Mouse (Mus musculus) heart, postnatal 14 days (tissue): ENCODE data around the gene Cyld. TPM values are rescaled to one million over a fixed set of nuclear protein-coding genes. Genes with fewer than 3 reads are reported as not detected.

Experiments
- DNase-seq, 2 experiments: peaks; one replicate each; pipeline ENCODE4 v3.0.0; 2021 to 2022
- intact Hi-C: fragments of 180-260 bp; cut with DNase I; formaldehyde crosslinking; loops from one replicate; pipeline ENCODE4 v1.15.1; 2025
- total RNA-seq, 2 experiments: library from RNA; stranded (reverse); gene quantifications; 2 replicates each; pipeline ENCODE4 v1.2.3; 2021

Cyld gene
- total RNA-seq, 2 experiments from 2014 or later = 20.9 to 22.1 TPM

- intact Hi-C loops = no loop called here
- no peak for DNase-seq
Observed at GRCm38 (mm10) chr8:88686226-88686905, 10.5 kb upstream of the Cyld start.

- intact Hi-C loops = no loop called here
- DNase-seq = no peak
Observed at GRCm38 (mm10) chr8:88686906-88687235, 10.0 kb upstream of the Cyld start.

- intact Hi-C loops = no loop called here
Observed at GRCm38 (mm10) chr8:88689151-88689550, 7.7 kb upstream of the Cyld start.

GRCm38 (mm10) chr8:88689891-88690290, 6.9 kb upstream of the Cyld start:
- intact Hi-C loops = loop anchor here (5.0 kb wide), 1 partner anchor 153 kb away; no protein-coding TSS in a partner anchor
- no peak for DNase-seq

More at GRCm38 (mm10) chr8:88689151-88689550, 7.7 kb upstream of the Cyld start:
- no peak for DNase-seq

GRCm38 (mm10) chr8:88691342-88691948, 5.4 kb upstream of the Cyld start:
- DNase-seq = no peak
- intact Hi-C loops = loop anchor here (5.0 kb wide), 1 partner anchor 154 kb away; no protein-coding TSS in a partner anchor

GRCm38 (mm10) chr8:88691961-88692360, 4.9 kb upstream of the Cyld start:
- no peak for DNase-seq
- intact Hi-C loops = loop anchor here (5.0 kb wide), 1 partner anchor 155 kb away; no protein-coding TSS in a partner anchor

GRCm38 (mm10) chr8:88692866-88693265, 4.0 kb upstream of the Cyld start:
- DNase-seq = no peak
- intact Hi-C loops = loop anchor here (5.0 kb wide), 1 partner anchor 156 kb away; no protein-coding TSS in a partner anchor

- intact Hi-C loops = loop anchor here (5.0 kb wide), 1 partner anchor 156 kb away; no protein-coding TSS in a partner anchor
- DNase-seq = no peak
Observed at GRCm38 (mm10) chr8:88693376-88693775, 3.5 kb upstream of the Cyld start.

GRCm38 (mm10) chr8:88694291-88694690, 2.5 kb upstream of the Cyld start:
- intact Hi-C loops = loop anchor here (5.0 kb wide), 1 partner anchor 157 kb away; no protein-coding TSS in a partner anchor
- DNase-seq = no peak

GRCm38 (mm10) chr8:88696228-88696627, 600 bp upstream of the Cyld start:
- intact Hi-C loops = loop anchor here (5.0 kb wide), 3 partner anchors 49 to 334 kb away; partner anchors contain the start of genes Brd7 and Nod2
- DNase-seq = no peak

GRCm38 (mm10) chr8:88697642-88698031, 809 bp downstream of the Cyld start:
- peak; percentile 8 to 32 for DNase-seq
- intact Hi-C loops = loop anchor here (5.0 kb wide), 3 partner anchors 50 to 335 kb away; partner anchors contain the start of genes Brd7 and Nod2

- intact Hi-C loops = loop anchor here (5.0 kb wide), 3 partner anchors 51 to 336 kb away; partner anchors contain the start of genes Brd7 and Nod2
- no peak for DNase-seq
Observed at GRCm38 (mm10) chr8:88698048-88698447, 1.2 kb downstream of the Cyld start.

- no peak for DNase-seq
- intact Hi-C loops = no loop called here
Observed at GRCm38 (mm10) chr8:88701611-88702010, 4.8 kb downstream of the Cyld start.

GRCm38 (mm10) chr8:88702816-88703215, 6.0 kb downstream of the Cyld start:
- intact Hi-C loops = no loop called here
- DNase-seq = no peak

GRCm38 (mm10) chr8:88723256-88723963, 26.6 kb downstream of the Cyld start:
- intact Hi-C loops = no loop called here
- no peak for DNase-seq

- DNase-seq = peak; percentile 79 to 84
- intact Hi-C loops = loop anchor here (5.0 to 10.0 kb wide), 2 partner anchors 390 to 1032 kb away; partner anchors contain the start of gene Brd7
Observed at GRCm38 (mm10) chr8:88755175-88755791, 58.5 kb downstream of the Cyld start.

- no peak for DNase-seq
- intact Hi-C loops = no loop called here
Observed at GRCm38 (mm10) chr8:88761980-88762379, 65.2 kb downstream of the Cyld start.

GRCm38 (mm10) chr8:88771241-88771640, 74.4 kb downstream of the Cyld start:
- intact Hi-C loops = no loop called here
- no peak for DNase-seq

GRCm38 (mm10) chr8:88774593-88775297, 77.9 kb downstream of the Cyld start:
- intact Hi-C loops = no loop called here
- DNase-seq = no peak

- intact Hi-C loops = no loop called here
Observed at GRCm38 (mm10) chr8:88775298-88775646, 78.4 kb downstream of the Cyld start.

More at GRCm38 (mm10) chr8:88775298-88775646, 78.4 kb downstream of the Cyld start:
- no peak for DNase-seq
